Mouse (Mus musculus) bone marrow, adult 2 months (tissue): Measurements from ENCODE around the gene Tcn2.

ENCODE experiments used
- CTCF ChIP-seq: fragments of 200-500 bp; IDR thresholded peaks from 2 replicates; pipeline ENCODE4 v1.5.1; 2011; ENCODE audit warnings: low read length, control low read depth; ENCODE audit not compliant: control insufficient read depth, insufficient read depth
- POLR2A ChIP-seq: fragments of 200-500 bp; IDR thresholded peaks from 2 replicates; pipeline ENCODE4 v1.6.1; 2011; ENCODE audit warnings: low read depth, mild to moderate bottlenecking, control low read depth, low read length, borderline replicate concordance; ENCODE audit not compliant: control insufficient read depth

- TF ChIP-seq POLR2A, result no peak
- TF ChIP-seq CTCF, result no peak
Observed at GRCm38 (mm10) chr11:3969837-3970236, 37.9 kb upstream of the Tcn2 start.
